Comparison of ENCODE assay signal across 17 mouse cellular contexts in genomic region chr14:48144330-48144729, GRCm38 (mm10).
"Had no signal": no experiment of that assay in that cellular context is flagged by ENCODE, and none has a peak within 500 bp of the region (broad histone marks: within the 10 kb centered on the region; RNA-seq: fewer than 3 reads in every experiment).

No protein-coding gene starts in this region.

- H3K27ac ChIP-seq: intestine, embryonic 15.5 days; kidney, embryonic 15.5 days; left cerebral cortex, adult 2 months; liver, embryonic 13.5 days; lung, embryonic 15.5 days had no signal

- DNase-seq: kidney, adult 11 months; kidney, adult 8-10 months; kidney, postnatal 10 days; kidney, postnatal 36 days; layer of hippocampus, postnatal 36 days; liver, embryonic 13.5 days; midbrain, embryonic 14.5 days; right cerebral cortex, adult 18-20 months; right cerebral cortex, postnatal 14 days; right cerebral cortex, postnatal 4 days; thymus, adult 18-20 months; thymus, postnatal 36 days had no signal

- H3K9me3 ChIP-seq: intestine, embryonic 15.5 days; kidney, embryonic 15.5 days; liver, embryonic 13.5 days; lung, embryonic 15.5 days had no signal

- H3K9ac ChIP-seq: intestine, embryonic 15.5 days; kidney, embryonic 15.5 days; liver, embryonic 13.5 days; lung, embryonic 15.5 days had no signal

- H3K4me2 ChIP-seq: intestine, embryonic 15.5 days; kidney, embryonic 15.5 days; liver, embryonic 13.5 days; lung, embryonic 15.5 days; midbrain, embryonic 11.5 days had no signal

- H3K36me3 ChIP-seq: intestine, embryonic 15.5 days; kidney, embryonic 15.5 days; liver, embryonic 13.5 days; lung, embryonic 15.5 days had no signal

- H3K27me3 ChIP-seq: intestine, embryonic 15.5 days; kidney, embryonic 15.5 days; liver, embryonic 13.5 days; lung, embryonic 15.5 days had no signal

- H3K4me1 ChIP-seq: intestine, embryonic 15.5 days had no signal

- ATAC-seq: intestine, embryonic 15.5 days had no signal

- H3K4me3 ChIP-seq: intestine, embryonic 15.5 days; kidney, embryonic 15.5 days; left cerebral cortex, adult 2 months; liver, embryonic 13.5 days; lung, embryonic 15.5 days had no signal
